Mouse (Mus musculus) heart, embryonic 13.5 days (tissue): Measurements from ENCODE around the gene Agpat1. TPM values are rescaled to one million over a fixed set of nuclear protein-coding genes. Genes with fewer than 3 reads are reported as not detected.

Source experiments
- ATAC-seq: fragments of 200-750 bp; cut with Nextera tagmentation; 2 replicates; pipeline ENCODE4 v1.8.0; 2017; ENCODE audit warnings: moderate TSS enrichment; ENCODE audit not compliant: insufficient number of reproducible peaks, low FRiP score, low TSS enrichment; ENCODE audit errors: extremely low read depth
- H3K27ac ChIP-seq: fragments of 300-500 bp; sonication (generic); replicated peaks from 2 replicates; pipeline ENCODE4 v1.5.1; 2015; ENCODE audit warnings: moderate library complexity, mild to moderate bottlenecking, inconsistent platforms
- H3K27me3 ChIP-seq: fragments of 300-500 bp; sonication (generic); replicated peaks from 2 replicates; pipeline ENCODE4 v1.6.1; 2015; ENCODE audit warnings: mild to moderate bottlenecking, inconsistent platforms
- H3K36me3 ChIP-seq: fragments of 300-500 bp; sonication (generic); 2 replicates; pipeline ENCODE4 v1.6.1; 2015; ENCODE audit warnings: mild to moderate bottlenecking, inconsistent platforms
- H3K4me1 ChIP-seq: fragments of 300-500 bp; sonication (generic); 2 replicates; pipeline ENCODE4 v1.6.1; 2015; ENCODE audit warnings: inconsistent platforms
- H3K4me2 ChIP-seq: fragments of 300-500 bp; sonication (generic); 2 replicates; pipeline ENCODE4 v1.6.1; 2015; ENCODE audit warnings: inconsistent platforms, mild to moderate bottlenecking, moderate library complexity
- H3K4me3 ChIP-seq: fragments of 300-500 bp; sonication (generic); 2 replicates; pipeline ENCODE4 v1.5.1; 2015; ENCODE audit warnings: moderate library complexity, mild to moderate bottlenecking, inconsistent platforms
- H3K9ac ChIP-seq: fragments of 300-500 bp; sonication (generic); 2 replicates; pipeline ENCODE4 v1.6.1; 2015; ENCODE audit warnings: inconsistent platforms, mild to moderate bottlenecking, moderate library complexity
- H3K9me3 ChIP-seq: fragments of 300-500 bp; sonication (generic); 2 replicates; pipeline ENCODE4 v1.6.1; 2016; ENCODE audit warnings: inconsistent platforms
- WGBS: fragments of 180-500 bp; shearing (Covaris S2); methylation state at CpG from one replicate; pipeline ENCODE4 v1.1.7; 2015; ENCODE audit warnings: mixed read lengths; 5-methylcytosine and 5-hydroxymethylcytosine counted together
- polyA plus RNA-seq: library from polyadenylated mRNA; unstranded; fragments of >200 nt; fragmentation: Nextera tagmentation; extraction: Ambion mirVana; gene quantifications from 2 replicates; pipeline ENCODE4 v1.2.1, GENCODE M21; 2015

Agpat1 gene
- polyA plus RNA-seq, 1 experiment from 2014 or later = 54.2 TPM

DNA sequence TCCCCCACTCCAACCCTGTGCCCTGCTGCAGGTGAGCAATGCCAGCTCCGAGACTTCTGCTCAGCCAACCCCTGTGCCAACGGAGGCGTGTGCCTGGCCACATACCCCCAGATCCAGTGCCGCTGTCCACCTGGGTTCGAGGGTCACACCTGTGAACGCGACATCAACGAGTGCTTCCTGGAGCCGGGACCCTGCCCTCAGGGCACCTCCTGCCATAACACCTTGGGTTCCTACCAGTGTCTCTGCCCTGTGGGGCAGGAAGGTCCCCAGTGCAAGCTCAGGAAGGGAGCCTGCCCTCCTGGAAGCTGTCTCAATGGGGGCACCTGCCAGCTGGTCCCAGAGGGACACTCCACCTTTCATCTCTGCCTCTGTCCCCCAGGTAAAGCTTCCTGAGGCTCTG lies 36.8 kb upstream of the Agpat1 start:
- H3K4me2 ChIP-seq = no peak overlapping the region
- peaks cover 15% of the 10 kb centered on the region for H3K4me1 ChIP-seq
- H3K4me3 ChIP-seq = no peak overlapping the region
- peaks cover 26% of the 10 kb centered on the region; the same call in 1 of the 2 replicates for H3K27me3 ChIP-seq
- ATAC-seq = no peak
- 56% methylated on average over 9 of the region's 9 CpGs for WGBS
- peaks cover 4% of the 10 kb centered on the region; the same call in 1 of the 2 replicates for H3K36me3 ChIP-seq
- H3K9me3 ChIP-seq = no peaks in the 10 kb centered on the region
- H3K27ac ChIP-seq = no peak overlapping the region
- H3K9ac ChIP-seq = no peak overlapping the region

- Histone ChIP-seq H3K9ac (no peak overlapping the region), H3K27ac (no peak overlapping the region), H3K4me2 (no peak overlapping the region), H3K36me3 (peaks cover 4% of the 10 kb centered on the region; the same call in 1 of the 2 replicates), H3K27me3 (peaks cover 26% of the 10 kb centered on the region; the same call in 1 of the 2 replicates), H3K4me1 (peaks cover 15% of the 10 kb centered on the region), H3K9me3 (no peaks in the 10 kb centered on the region), H3K4me3 (no peak overlapping the region)
- 63% methylated on average over 13 of the region's 13 CpGs for WGBS
- ATAC-seq = no peak
Observed at GRCm38 (mm10) chr17:34568421-34568820, 35.6 kb upstream of the Agpat1 start.

DNA sequence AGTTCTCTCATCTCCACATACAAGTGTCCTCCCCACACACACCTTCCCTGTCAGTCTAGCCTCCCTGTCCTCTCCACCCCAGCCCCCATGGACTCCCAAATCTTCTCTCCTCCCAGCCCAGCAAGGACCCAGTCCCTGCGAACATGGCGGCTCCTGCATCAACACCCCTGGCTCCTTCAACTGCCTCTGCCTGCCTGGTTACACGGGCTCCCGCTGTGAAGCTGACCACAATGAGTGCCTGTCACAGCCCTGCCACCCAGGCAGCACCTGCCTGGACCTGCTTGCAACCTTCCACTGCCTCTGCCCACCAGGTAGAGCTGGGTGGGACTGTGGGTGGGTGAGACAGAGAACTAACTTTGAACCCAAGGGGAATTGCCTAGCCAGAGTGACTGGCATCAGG lies 34.1 kb upstream of the Agpat1 start:
- H3K4me1 ChIP-seq = peaks cover 3% of the 10 kb centered on the region

GRCm38 (mm10) chr17:34571875-34572274 lies 32.2 kb upstream of the Agpat1 start:
- Histone ChIP-seq H3K9ac (no peak overlapping the region), H3K9me3 (no peaks in the 10 kb centered on the region), H3K4me3 (no peak overlapping the region), H3K36me3 (peaks cover 4% of the 10 kb centered on the region; the same call in 1 of the 2 replicates), H3K27ac (no peak overlapping the region), H3K4me2 (no peak overlapping the region), H3K4me1 (no peaks in the 10 kb centered on the region), H3K27me3 (peaks cover 20% of the 10 kb centered on the region; the same call in 1 of the 2 replicates)
- 17% methylated on average over 5 of the region's 5 CpGs for WGBS
- ATAC-seq = no peak

More for the DNA sequence above, 34.1 kb upstream of the Agpat1 start:
- no peak overlapping the region for H3K9ac ChIP-seq
- no peaks in the 10 kb centered on the region for H3K9me3 ChIP-seq
- no peak overlapping the region for H3K4me2 ChIP-seq
- no peak overlapping the region for H3K27ac ChIP-seq
- peaks cover 30% of the 10 kb centered on the region; the same call in 1 of the 2 replicates for H3K27me3 ChIP-seq
- ATAC-seq = no peak
- H3K4me3 ChIP-seq = no peak overlapping the region
- H3K36me3 ChIP-seq = peaks cover 4% of the 10 kb centered on the region; the same call in 1 of the 2 replicates
- WGBS = 55% methylated on average over 4 of the region's 4 CpGs

DNA sequence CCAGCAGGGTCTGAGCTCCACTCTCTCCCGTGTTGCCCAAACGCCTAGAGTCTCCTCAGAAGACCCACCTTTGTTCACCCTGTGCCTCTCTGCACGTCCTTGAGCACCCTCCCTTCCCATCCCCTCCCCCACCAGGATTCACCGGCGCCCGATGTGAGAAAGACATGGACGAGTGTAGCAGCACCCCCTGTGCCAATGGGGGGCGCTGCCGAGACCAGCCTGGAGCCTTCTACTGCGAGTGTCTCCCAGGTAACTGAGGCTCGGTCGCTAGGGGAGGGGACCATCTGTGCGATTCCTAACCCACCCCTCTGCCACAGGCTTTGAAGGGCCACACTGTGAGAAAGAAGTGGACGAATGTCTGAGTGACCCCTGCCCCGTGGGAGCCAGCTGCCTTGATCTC lies 31.7 kb upstream of the Agpat1 start:
- H3K9me3 ChIP-seq = no peaks in the 10 kb centered on the region
- no peak for ATAC-seq
- 14% methylated on average over 15 of the region's 15 CpGs for WGBS
- H3K27me3 ChIP-seq = peaks cover 17% of the 10 kb centered on the region; the same call in 1 of the 2 replicates
- H3K4me2 ChIP-seq = no peak overlapping the region
- H3K27ac ChIP-seq = no peak overlapping the region
- H3K9ac ChIP-seq = no peak overlapping the region
- no peak overlapping the region for H3K4me3 ChIP-seq
- no peaks in the 10 kb centered on the region for H3K4me1 ChIP-seq
- H3K36me3 ChIP-seq = peaks cover 7% of the 10 kb centered on the region

DNA sequence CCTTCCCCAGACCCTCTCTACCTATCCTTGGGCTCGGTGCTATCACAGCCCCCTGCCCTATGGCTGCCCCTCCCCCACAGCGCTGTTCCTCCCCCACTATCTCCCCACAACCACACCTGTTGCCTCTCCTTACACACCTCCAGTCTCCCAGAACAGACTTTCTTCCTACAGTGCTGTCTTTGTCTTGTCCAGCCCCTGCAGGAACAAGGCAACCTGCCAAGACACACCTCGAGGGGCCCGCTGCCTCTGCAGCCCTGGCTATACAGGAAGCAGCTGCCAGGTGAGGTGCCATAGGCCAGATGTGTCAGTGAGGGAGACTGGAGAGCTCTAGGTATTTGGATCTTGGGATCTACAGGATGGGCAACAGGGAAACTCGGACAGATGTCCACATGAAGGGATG lies 27.5 kb upstream of the Agpat1 start:
- Histone ChIP-seq H3K4me3 (no peak overlapping the region), H3K9me3 (no peaks in the 10 kb centered on the region), H3K27me3 (peaks cover 4% of the 10 kb centered on the region; the same call in 1 of the 2 replicates), H3K36me3 (peaks cover 10% of the 10 kb centered on the region), H3K4me1 (no peaks in the 10 kb centered on the region), H3K4me2 (no peak overlapping the region), H3K27ac (no peak overlapping the region), H3K9ac (no peak overlapping the region)
- 70% methylated on average over 5 of the region's 5 CpGs for WGBS
- ATAC-seq = no peak

DNA sequence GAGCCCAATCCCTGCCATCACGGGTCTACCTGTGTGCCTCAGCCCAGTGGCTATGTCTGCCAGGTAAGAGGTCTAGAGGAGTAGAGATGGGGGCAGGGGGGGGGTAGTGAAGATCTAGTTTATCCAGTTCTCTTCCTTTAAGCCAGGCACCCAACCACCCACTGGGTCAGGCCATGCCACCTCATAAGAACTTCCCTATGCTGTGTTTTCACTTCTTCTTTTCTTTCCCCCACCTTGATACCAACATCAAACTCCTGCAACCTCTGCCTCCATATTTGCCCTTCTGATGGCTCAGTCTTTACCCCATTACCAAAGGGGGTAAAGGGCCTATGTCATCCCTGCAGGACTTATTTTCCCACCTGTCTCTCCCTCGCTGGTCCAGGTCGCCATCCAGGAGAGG lies 26.0 kb upstream of the Agpat1 start:
- H3K9ac ChIP-seq = no peak overlapping the region
- no peak for ATAC-seq
- peaks cover 10% of the 10 kb centered on the region for H3K36me3 ChIP-seq
- H3K9me3 ChIP-seq = no peaks in the 10 kb centered on the region
- peaks cover 4% of the 10 kb centered on the region; the same call in 1 of the 2 replicates for H3K27me3 ChIP-seq
- H3K4me2 ChIP-seq = no peak overlapping the region
- no peak overlapping the region for H3K27ac ChIP-seq
- H3K4me1 ChIP-seq = no peaks in the 10 kb centered on the region
- no peak overlapping the region for H3K4me3 ChIP-seq
- WGBS = 65% methylated on average over 3 of the region's 3 CpGs

DNA sequence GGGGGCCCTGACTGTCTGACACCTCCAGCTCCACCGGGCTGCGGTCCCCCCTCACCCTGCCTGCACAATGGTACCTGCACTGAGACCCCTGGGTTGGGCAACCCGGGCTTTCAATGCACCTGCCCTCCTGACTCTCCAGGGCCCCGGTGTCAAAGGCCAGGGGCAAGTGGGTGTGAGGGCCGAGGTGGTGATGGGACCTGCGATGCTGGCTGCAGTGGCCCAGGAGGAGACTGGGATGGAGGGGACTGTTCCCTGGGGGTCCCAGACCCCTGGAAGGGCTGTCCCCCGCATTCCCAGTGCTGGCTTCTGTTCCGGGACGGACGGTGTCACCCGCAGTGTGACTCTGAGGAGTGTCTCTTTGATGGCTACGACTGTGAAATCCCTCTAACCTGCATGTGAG lies 21.5 kb upstream of the Agpat1 start:
- 79% methylated on average over 12 of the region's 12 CpGs for WGBS

GRCm38 (mm10) chr17:34583397-34583796 lies 20.7 kb upstream of the Agpat1 start:
- 58% methylated on average over 7 of the region's 7 CpGs for WGBS
- H3K4me2 ChIP-seq = no peak overlapping the region

More for the DNA sequence above, 21.5 kb upstream of the Agpat1 start:
- H3K9ac ChIP-seq = no peak overlapping the region
- H3K36me3 ChIP-seq = peaks cover 6% of the 10 kb centered on the region; the same call in 1 of the 2 replicates
- no peaks in the 10 kb centered on the region for H3K27me3 ChIP-seq
- H3K4me3 ChIP-seq = no peak overlapping the region
- H3K9me3 ChIP-seq = no peaks in the 10 kb centered on the region
- H3K27ac ChIP-seq = no peak overlapping the region
- peaks cover 11% of the 10 kb centered on the region for H3K4me1 ChIP-seq
- no peak overlapping the region for H3K4me2 ChIP-seq
- ATAC-seq = no peak

GRCm38 (mm10) chr17:34583819-34584218 lies 20.2 kb upstream of the Agpat1 start:
- 85% methylated on average over 8 of the region's 8 CpGs for WGBS
- no peak overlapping the region for H3K4me3 ChIP-seq
- no peaks in the 10 kb centered on the region for H3K27me3 ChIP-seq
- H3K4me1 ChIP-seq = peaks cover 22% of the 10 kb centered on the region
- H3K36me3 ChIP-seq = 0 out of 2 replicates have a peak, but pooled peaks cover 3% of the 10 kb centered on the region
- no peaks in the 10 kb centered on the region for H3K9me3 ChIP-seq
- no peak overlapping the region for H3K27ac ChIP-seq
- H3K4me2 ChIP-seq = no peak overlapping the region
- H3K9ac ChIP-seq = no peak overlapping the region
- no peak for ATAC-seq

More at GRCm38 (mm10) chr17:34583397-34583796, 20.7 kb upstream of the Agpat1 start:
- no peak overlapping the region for H3K9ac ChIP-seq
- no peak overlapping the region for H3K27ac ChIP-seq
- ATAC-seq = no peak
- no peaks in the 10 kb centered on the region for H3K27me3 ChIP-seq
- H3K4me1 ChIP-seq = peaks cover 17% of the 10 kb centered on the region
- H3K9me3 ChIP-seq = no peaks in the 10 kb centered on the region
- 0 out of 2 replicates have a peak, but pooled peaks cover 3% of the 10 kb centered on the region for H3K36me3 ChIP-seq
- no peak overlapping the region for H3K4me3 ChIP-seq

GRCm38 (mm10) chr17:34585121-34585520 lies 18.9 kb upstream of the Agpat1 start:
- Histone ChIP-seq H3K36me3 (0 out of 2 replicates have a peak, but pooled peaks cover 3% of the 10 kb centered on the region), H3K27ac (no peak overlapping the region), H3K4me1 (peaks cover 35% of the 10 kb centered on the region), H3K9ac (no peak overlapping the region), H3K4me2 (no peak overlapping the region), H3K9me3 (no peaks in the 10 kb centered on the region), H3K27me3 (no peaks in the 10 kb centered on the region), H3K4me3 (no peak overlapping the region)
- no peak for ATAC-seq
- WGBS = 87% methylated on average over 8 of the region's 8 CpGs
